In the genomic region with DNA sequence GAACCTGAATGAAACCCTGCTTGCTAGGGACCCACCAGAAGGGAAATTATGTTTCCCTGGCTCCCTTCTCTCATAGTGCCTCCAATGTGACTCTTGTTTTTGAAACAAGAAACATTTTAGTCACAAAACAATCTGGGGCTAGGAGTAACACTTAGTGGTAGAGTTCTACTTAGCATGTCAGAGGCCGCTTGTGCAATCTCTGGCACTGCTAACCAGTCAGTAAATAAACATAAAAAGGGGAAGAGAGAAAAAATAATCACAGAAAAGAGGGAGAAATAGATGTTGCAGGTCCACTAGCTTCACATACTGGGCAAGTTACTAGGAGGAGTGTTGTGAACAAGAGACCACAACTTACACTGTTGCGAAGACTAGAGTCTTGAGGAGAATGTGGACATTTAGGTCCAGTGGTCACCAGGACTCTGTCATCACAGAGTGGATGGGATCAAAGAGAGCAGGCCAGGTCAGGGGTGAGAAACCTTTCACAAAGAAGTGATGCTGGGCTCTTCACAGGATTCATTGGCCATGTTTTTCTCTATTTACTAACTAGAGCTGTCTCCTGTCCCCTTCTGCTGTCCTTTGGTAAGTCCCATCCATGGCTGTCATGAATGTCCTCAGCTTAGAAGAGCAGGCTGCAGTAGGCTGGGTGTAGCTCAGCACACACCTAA, we compare ENCODE assay signal across 19 mouse cellular contexts. TPM values are rescaled to one million over a fixed set of nuclear protein-coding genes. Genes with fewer than 3 reads are reported as not detected.
DNase-seq lines count a peak whose midpoint lies in the region; ATAC-seq and TF ChIP-seq lines count a peak whose summit lies in the region.
"Had no signal": no experiment of that assay in that cellular context is flagged by ENCODE, and none has a peak within 500 bp of the region (broad histone marks: within the 10 kb centered on the region; RNA-seq: fewer than 3 reads in every experiment).

No protein-coding gene starts in this region.

- no peak overlapping the region for H3K27ac ChIP-seq in liver, embryonic 15.5 days (replicated peaks)
- no peak overlapping the region for H3K27ac ChIP-seq in intestine, postnatal 0 days (ENCODE audit: low read depth, low read length)
- H3K27ac ChIP-seq: embryonic facial prominence, embryonic 10.5 days; heart, adult 2 months; liver, embryonic 14.5 days; midbrain, embryonic 12.5 days had no signal

- no peaks in the 10 kb centered on the region for H3K36me3 ChIP-seq in liver, embryonic 15.5 days (replicated peaks)
- no peaks in the 10 kb centered on the region; the same call in 1 of the 2 replicates for H3K36me3 ChIP-seq in intestine, postnatal 0 days (ENCODE audit: control insufficient read depth, insufficient read depth)
- H3K36me3 ChIP-seq: embryonic facial prominence, embryonic 10.5 days; midbrain, embryonic 12.5 days had no signal

- WGBS in liver, embryonic 15.5 days (ENCODE audit: insufficient replicate concordance) = 64% methylated on average over 2 of the region's 2 CpGs
- WGBS in intestine, postnatal 0 days = 91% methylated on average over 2 of the region's 2 CpGs

- no peak overlapping the region for H3K4me3 ChIP-seq in liver, embryonic 15.5 days (replicated peaks)
- H3K4me3 ChIP-seq in intestine, postnatal 0 days (ENCODE audit: low read depth, low read length) = no peak overlapping the region
- H3K4me3 ChIP-seq: embryonic facial prominence, embryonic 10.5 days; heart, adult 2 months; midbrain, embryonic 12.5 days had no signal

- peaks cover 17% of the 10 kb centered on the region for H3K4me1 ChIP-seq in liver, embryonic 15.5 days (replicated peaks)
- no peaks in the 10 kb centered on the region for H3K4me1 ChIP-seq in intestine, postnatal 0 days (replicated peaks; ENCODE audit: control insufficient read depth, insufficient read depth, low read length)
- H3K4me1 ChIP-seq: midbrain, embryonic 12.5 days had no signal

- H3K27me3 ChIP-seq in liver, embryonic 15.5 days = no peaks in the 10 kb centered on the region
- no peaks in the 10 kb centered on the region for H3K27me3 ChIP-seq in intestine, postnatal 0 days (replicated peaks; ENCODE audit: control insufficient read depth, insufficient read depth, low read length)
- H3K27me3 ChIP-seq: midbrain, embryonic 12.5 days had no signal

- intact Hi-C loops in left cerebral cortex, postnatal 14 days (cut with DNase I) = no loop called here

- ATAC-seq in liver, embryonic 15.5 days (ENCODE audit: insufficient read depth) = 0 out of 2 replicates have a peak, but pooled peaks have one; percentile 34
- ATAC-seq in intestine, postnatal 0 days = no peak
- ATAC-seq: activated CD4-positive, CD25-positive, alpha-beta regulatory T cell, adult 4 months; inflammation-experienced regulatory T-cells, adult 6 months had no signal

- no peaks in the 10 kb centered on the region for H3K9me3 ChIP-seq in liver, embryonic 15.5 days (replicated peaks)
- H3K9me3 ChIP-seq in intestine, postnatal 0 days (ENCODE audit: control insufficient read depth) = no peaks in the 10 kb centered on the region
- H3K9me3 ChIP-seq: embryonic facial prominence, embryonic 10.5 days; midbrain, embryonic 12.5 days had no signal

- no peak overlapping the region for H3K4me2 ChIP-seq in liver, embryonic 15.5 days
- H3K4me2 ChIP-seq in intestine, postnatal 0 days (replicated peaks; ENCODE audit: low read depth) = no peak overlapping the region
- H3K4me2 ChIP-seq: midbrain, embryonic 12.5 days had no signal

- TF ChIP-seq CTCF in intestine, postnatal 0 days (IDR thresholded peaks at IDR 0.05; ENCODE audit: low read depth) = no peak

- no peak overlapping the region for H3K9ac ChIP-seq in liver, embryonic 15.5 days
- no peak overlapping the region for H3K9ac ChIP-seq in intestine, postnatal 0 days (ENCODE audit: low read depth, low read length)
- H3K9ac ChIP-seq: forebrain, postnatal 0 days; liver, embryonic 14.5 days; midbrain, embryonic 12.5 days had no signal

- peak; percentile 13 to 28 for DNase-seq in heart, adult 18-20 months
- no peak for DNase-seq in heart, adult 9 months (ENCODE audit: low spot score in 2 of 2)
- DNase-seq in adipocyte (ENCODE audit: low spot score) = peak; percentile 95
- DNase-seq in lung, postnatal 36 days = peak; percentile 74
- DNase-seq in spleen, adult 18-20 months = no peak
- DNase-seq in left cerebral cortex, postnatal 14 days (ENCODE audit: low spot score in 2 of 2) = no peak
- DNase-seq: adrenal gland, postnatal 25 days; cerebellum, adult 9-11 months; heart, adult 2 months; layer of hippocampus, postnatal 36 days; left cerebral cortex, postnatal 4 days had no signal

RNA-seq across cellular contexts. Expression of a gene that starts 9.0 kb away (rescaled TPM):
- 1 to 10 TPM; 2.8 to 2.9 TPM for total RNA-seq in heart, adult 18-20 months (2021)
- polyA plus RNA-seq in liver, embryonic 15.5 days (2015; fragmentation: Nextera tagmentation; extraction: Ambion mirVana) = 3.5 and 4.9 TPM in 2 replicates
- polyA plus RNA-seq in intestine, postnatal 0 days (2015; fragmentation: Nextera tagmentation; extraction: Ambion mirVana) = 0.55 and 0.61 TPM in 2 replicates
- total RNA-seq in left cerebral cortex, postnatal 14 days (2021) = 1 to 10 TPM; 4.1 to 5.7 TPM

Comparison
In these comparisons a context has a peak if more than half of its experiments do, and no peak if none do; other contexts are left out.
1. DNase-seq: peak in heart, adult 18-20 months (2 of 2), adipocyte (single experiment) and lung, postnatal 36 days (single experiment); none in heart, adult 9 months (0 of 2), spleen, adult 18-20 months (0 of 2) and left cerebral cortex, postnatal 14 days (0 of 2).